Mouse (Mus musculus): Measurements from ENCODE around the gene Kmo. TPM values are rescaled to one million over a fixed set of nuclear protein-coding genes. Genes with fewer than 3 reads are reported as not detected.

Kmo gene
- polyA plus RNA-seq, 1 experiment from 2014 or later: 0.09 TPM

GRCm38 (mm10) chr1:175639072-175639471 lies 18.9 kb downstream of the Kmo start:
- Histone ChIP-seq H3K4me2 (no peak overlapping the region), H3K27ac (no peak overlapping the region), H3K27me3 (no peaks in the 10 kb centered on the region), H3K4me1 (no peaks in the 10 kb centered on the region; the same call in 1 of the 2 replicates), H3K36me3 (replicated peaks) (no peaks in the 10 kb centered on the region), H3K9me3 (no peaks in the 10 kb centered on the region), H3K9ac (no peak overlapping the region), H3K4me3 (replicated peaks) (no peak overlapping the region)
- 82% methylated on average over 7 of the region's 7 CpGs for WGBS
- no peak for ATAC-seq (ENCODE audit: low FRiP score)

- H3K36me3 ChIP-seq (replicated peaks): no peaks in the 10 kb centered on the region
- H3K4me2 ChIP-seq: no peak overlapping the region
- no peak overlapping the region for H3K9ac ChIP-seq
- no peaks in the 10 kb centered on the region for H3K27me3 ChIP-seq
- 87% methylated on average over 6 of the region's 6 CpGs for WGBS
- H3K4me1 ChIP-seq: no peaks in the 10 kb centered on the region; the same call in 1 of the 2 replicates
- ATAC-seq (ENCODE audit: low FRiP score): no peak
- no peak overlapping the region for H3K4me3 ChIP-seq (replicated peaks)
- no peaks in the 10 kb centered on the region for H3K9me3 ChIP-seq
- no peak overlapping the region for H3K27ac ChIP-seq
Measured at GRCm38 (mm10) chr1:175640435-175641150, 20.4 kb downstream of the Kmo start.

- H3K9me3 ChIP-seq: no peaks in the 10 kb centered on the region
- ATAC-seq (ENCODE audit: low FRiP score): no peak
- no peaks in the 10 kb centered on the region for H3K36me3 ChIP-seq (replicated peaks)
- no peak overlapping the region for H3K4me2 ChIP-seq
- H3K27me3 ChIP-seq: no peaks in the 10 kb centered on the region
- H3K4me1 ChIP-seq: no peaks in the 10 kb centered on the region
- no peak overlapping the region for H3K27ac ChIP-seq
- H3K4me3 ChIP-seq (replicated peaks): no peak overlapping the region
- H3K9ac ChIP-seq: no peak overlapping the region
- 83% methylated on average over 5 of the region's 5 CpGs for whole genome bisulfite sequencing
Measured at GRCm38 (mm10) chr1:175643496-175644265, 23.5 kb downstream of the Kmo start.

GRCm38 (mm10) chr1:175646952-175647351 lies 26.8 kb downstream of the Kmo start:
- WGBS: 86% methylated on average over 9 of the region's 9 CpGs
- Histone ChIP-seq H3K4me3 (replicated peaks) (no peak overlapping the region), H3K4me1 (no peaks in the 10 kb centered on the region), H3K27me3 (no peaks in the 10 kb centered on the region), H3K36me3 (replicated peaks) (no peaks in the 10 kb centered on the region), H3K27ac (no peak overlapping the region), H3K9me3 (no peaks in the 10 kb centered on the region), H3K4me2 (no peak overlapping the region), H3K9ac (no peak overlapping the region)
- no peak for ATAC-seq (ENCODE audit: low FRiP score)

- no peak overlapping the region for H3K4me3 ChIP-seq (replicated peaks)
- H3K36me3 ChIP-seq (replicated peaks): no peaks in the 10 kb centered on the region
- no peaks in the 10 kb centered on the region for H3K9me3 ChIP-seq
- no peak overlapping the region for H3K9ac ChIP-seq
- ATAC-seq (ENCODE audit: low FRiP score): no peak
- no peak overlapping the region for H3K27ac ChIP-seq
- WGBS: 94% methylated on average over 4 of the region's 4 CpGs
- no peaks in the 10 kb centered on the region for H3K27me3 ChIP-seq
- no peaks in the 10 kb centered on the region for H3K4me1 ChIP-seq
- H3K4me2 ChIP-seq: no peak overlapping the region
Measured at GRCm38 (mm10) chr1:175648615-175649014, 28.4 kb downstream of the Kmo start.

- Histone ChIP-seq H3K4me2 (no peak overlapping the region), H3K9ac (no peak overlapping the region), H3K4me3 (replicated peaks) (no peak overlapping the region), H3K9me3 (no peaks in the 10 kb centered on the region), H3K36me3 (replicated peaks) (0 out of 2 replicates have a peak, but pooled peaks cover 5% of the 10 kb centered on the region), H3K27ac (no peak overlapping the region), H3K27me3 (no peaks in the 10 kb centered on the region), H3K4me1 (no peaks in the 10 kb centered on the region)
- ATAC-seq (ENCODE audit: low FRiP score): no peak
- WGBS: 89% methylated on average over 4 of the region's 4 CpGs
Measured at GRCm38 (mm10) chr1:175659900-175660299, 39.7 kb downstream of the Kmo start.

GRCm38 (mm10) chr1:175668666-175669405 lies 48.7 kb downstream of the Kmo start:
- Histone ChIP-seq H3K9me3 (no peaks in the 10 kb centered on the region), H3K36me3 (replicated peaks) (no peaks in the 10 kb centered on the region), H3K4me1 (peaks cover 6% of the 10 kb centered on the region), H3K27ac (no peak overlapping the region), H3K4me2 (no peak overlapping the region), H3K4me3 (replicated peaks) (no peak overlapping the region), H3K27me3 (no peaks in the 10 kb centered on the region), H3K9ac (no peak overlapping the region)
- ATAC-seq (ENCODE audit: low FRiP score): peak; percentile 49
- WGBS: 82% methylated on average over 5 of the region's 5 CpGs

GRCm38 (mm10) chr1:175669456-175669855 lies 49.3 kb downstream of the Kmo start:
- Histone ChIP-seq H3K4me1 (peaks cover 6% of the 10 kb centered on the region), H3K36me3 (replicated peaks) (no peaks in the 10 kb centered on the region), H3K27me3 (no peaks in the 10 kb centered on the region), H3K4me3 (replicated peaks) (no peak overlapping the region), H3K4me2 (no peak overlapping the region), H3K27ac (no peak overlapping the region), H3K9me3 (no peaks in the 10 kb centered on the region), H3K9ac (no peak overlapping the region)
- 89% methylated on average over 3 of the region's 3 CpGs for WGBS
- no peak for ATAC-seq (ENCODE audit: low FRiP score)

- Histone ChIP-seq H3K36me3 (replicated peaks) (no peaks in the 10 kb centered on the region), H3K9ac (no peak overlapping the region), H3K4me3 (replicated peaks) (no peak overlapping the region), H3K27ac (no peak overlapping the region), H3K4me1 (peaks cover 6% of the 10 kb centered on the region), H3K27me3 (no peaks in the 10 kb centered on the region), H3K4me2 (no peak overlapping the region), H3K9me3 (no peaks in the 10 kb centered on the region)
- ATAC-seq (ENCODE audit: low FRiP score): no peak
- 64% methylated on average over 7 of the region's 7 CpGs for WGBS
Measured at GRCm38 (mm10) chr1:175670042-175670441, 49.9 kb downstream of the Kmo start.

- no peak overlapping the region for H3K4me3 ChIP-seq (replicated peaks)
- H3K4me2 ChIP-seq: no peak overlapping the region
- 38% methylated on average over 1 of the region's 1 CpGs for WGBS
- no peak overlapping the region for H3K9ac ChIP-seq
- H3K27ac ChIP-seq: no peak overlapping the region
- H3K4me1 ChIP-seq: peaks cover 3% of the 10 kb centered on the region; the same call in 1 of the 2 replicates
- no peaks in the 10 kb centered on the region for H3K9me3 ChIP-seq
- ATAC-seq (ENCODE audit: low FRiP score): no peak
- H3K27me3 ChIP-seq: no peaks in the 10 kb centered on the region
- no peaks in the 10 kb centered on the region for H3K36me3 ChIP-seq (replicated peaks)
Measured at GRCm38 (mm10) chr1:175671626-175672025, 51.4 kb downstream of the Kmo start.

- no peak overlapping the region for H3K4me2 ChIP-seq
- no peak overlapping the region for H3K27ac ChIP-seq
- WGBS: 86% methylated on average over 7 of the region's 7 CpGs
- no peak overlapping the region for H3K9ac ChIP-seq
- H3K4me3 ChIP-seq (replicated peaks): no peak overlapping the region
- no peaks in the 10 kb centered on the region for H3K9me3 ChIP-seq
- no peaks in the 10 kb centered on the region for H3K36me3 ChIP-seq (replicated peaks)
- H3K4me1 ChIP-seq: peaks cover 3% of the 10 kb centered on the region; the same call in 1 of the 2 replicates
- no peak for ATAC-seq (ENCODE audit: low FRiP score)
- no peaks in the 10 kb centered on the region for H3K27me3 ChIP-seq
Measured at GRCm38 (mm10) chr1:175673563-175674325, 53.6 kb downstream of the Kmo start.

- no peak overlapping the region for H3K9ac ChIP-seq
- no peaks in the 10 kb centered on the region; the same call in 1 of the 2 replicates for H3K4me1 ChIP-seq
- no peak overlapping the region for H3K4me2 ChIP-seq
- H3K9me3 ChIP-seq: no peaks in the 10 kb centered on the region
- H3K27me3 ChIP-seq: no peaks in the 10 kb centered on the region
- no peak overlapping the region for H3K27ac ChIP-seq
- no peak overlapping the region for H3K4me3 ChIP-seq (replicated peaks)
- no peaks in the 10 kb centered on the region for H3K36me3 ChIP-seq (replicated peaks)
- no peak for ATAC-seq (ENCODE audit: low FRiP score)
- WGBS: 90% methylated on average over 6 of the region's 6 CpGs
Measured at GRCm38 (mm10) chr1:175675116-175675515, 54.9 kb downstream of the Kmo start.

Data from forebrain, embryonic 12.5 days (tissue).